Mouse (Mus musculus): Measurements from ENCODE around the gene Grk6.

- TF ChIP-seq POLR2A (IDR thresholded peaks at IDR 0.05; ENCODE audit: control insufficient read depth, extremely low read depth, insufficient read depth, low read length, poor library complexity) (no peak), CTCF (IDR thresholded peaks at IDR 0.05; ENCODE audit: borderline replicate concordance, control insufficient read depth, extremely low read depth, insufficient read depth, low read length, poor library complexity) (no peak)
These were observed 3.3 kb downstream of the Grk6 start for GRCm38 (mm10) chr13:55448131-55448530.
